Mouse (Mus musculus) spleen, adult 18-20 months (tissue): ENCODE measurements around the gene Dnm1.
A peak's percentile ranks its signal among the peaks of the same experiment; 100 is the strongest.

ENCODE experiments used
- DNase-seq, 2 experiments: peaks; one replicate each; pipeline ENCODE4 v3.0.0; 2022; ENCODE audit warnings: mixed read lengths in 2 of 2

The Dnm1 gene

GRCm38 (mm10) chr2:32361437-32361836 is 8.3 kb upstream of the Dnm1 start:
- peak; percentile 62 to 79 for DNase-seq

- peak; percentile 48 to 60 for DNase-seq
Observed at GRCm38 (mm10) chr2:32360741-32361140, 7.6 kb upstream of the Dnm1 start.

GRCm38 (mm10) chr2:32358381-32358780 is 5.2 kb upstream of the Dnm1 start:
- no peak for DNase-seq

- DNase-seq, result no peak
Observed at GRCm38 (mm10) chr2:32357710-32358109, 4.6 kb upstream of the Dnm1 start.

GRCm38 (mm10) chr2:32356216-32356615 is 3.1 kb upstream of the Dnm1 start:
- no peak for DNase-seq

- DNase-seq, result no peak
Observed at GRCm38 (mm10) chr2:32354336-32354895, 1.3 kb upstream of the Dnm1 start.

- no peak for DNase-seq
Observed at GRCm38 (mm10) chr2:32353836-32354235, 698 bp upstream of the Dnm1 start.

GRCm38 (mm10) chr2:32352151-32353006 is 759 bp downstream of the Dnm1 start, which contains the start of gene Ciz1:
Gene Ciz1 (plus strand): TSS chr2:32352327.
- peak in 1 of 2 experiments; percentile 12 for DNase-seq

- DNase-seq, result no peak
Observed at GRCm38 (mm10) chr2:32351471-32351961, 1.6 kb downstream of the Dnm1 start.

GRCm38 (mm10) chr2:32350471-32351051 is 2.6 kb downstream of the Dnm1 start:
- DNase-seq, result no peak

GRCm38 (mm10) chr2:32349625-32350255 is 3.4 kb downstream of the Dnm1 start:
- no peak for DNase-seq

GRCm38 (mm10) chr2:32348311-32348710 is 4.8 kb downstream of the Dnm1 start:
- no peak for DNase-seq

GRCm38 (mm10) chr2:32347019-32347418 is 6.1 kb downstream of the Dnm1 start:
- no peak for DNase-seq

GRCm38 (mm10) chr2:32344598-32345321 is 8.4 kb downstream of the Dnm1 start:
- DNase-seq, result no peak

- DNase-seq, result no peak
Observed at GRCm38 (mm10) chr2:32344056-32344455, 9.1 kb downstream of the Dnm1 start.

GRCm38 (mm10) chr2:32343351-32343671 is 9.8 kb downstream of the Dnm1 start:
- no peak for DNase-seq

- no peak for DNase-seq
Observed at GRCm38 (mm10) chr2:32342539-32343350, 10.4 kb downstream of the Dnm1 start.

GRCm38 (mm10) chr2:32342039-32342438 is 11.1 kb downstream of the Dnm1 start:
- no peak for DNase-seq

- no peak for DNase-seq
Observed at GRCm38 (mm10) chr2:32341634-32341939, 11.6 kb downstream of the Dnm1 start.

- DNase-seq, result no peak
Observed at GRCm38 (mm10) chr2:32340836-32341633, 12.1 kb downstream of the Dnm1 start.
